Mouse (Mus musculus) B cell, adult 62 days (primary cell): ENCODE measurements around the gene Gm16506. TPM values are rescaled to one million over a fixed set of nuclear protein-coding genes. Genes with fewer than 3 reads are reported as not detected.

Experiments
- total RNA-seq: library from RNA; stranded (reverse); gene quantifications from 4 replicates; pipeline ENCODE4 v1.2.4, GENCODE M21; 2023

Gene Gm16506
- not detected in 4 replicates for total RNA-seq

DNA sequence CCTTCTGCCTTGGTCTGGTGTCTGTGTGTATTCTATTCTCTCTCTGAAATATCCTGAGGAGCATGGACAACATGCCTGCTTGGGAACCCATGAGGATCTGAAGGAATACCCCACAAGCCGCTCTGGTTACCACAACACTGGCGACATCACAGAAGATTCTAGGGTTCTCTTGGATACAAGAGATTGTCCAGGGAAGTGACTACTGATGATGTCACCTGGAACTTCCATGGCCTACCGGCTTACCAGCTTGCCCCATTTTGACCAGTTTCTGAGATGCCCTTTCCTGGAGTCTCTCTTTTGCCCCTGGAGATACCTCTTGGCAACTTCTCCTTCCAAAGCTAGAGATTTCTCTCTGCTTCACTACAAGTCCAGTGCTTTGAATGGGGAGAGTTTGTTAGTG, at the start of gene Gm16506:
Gene Gm16506 (minus strand): TSS at position 101 of the 400 bp plus-strand sequence.

DNA sequence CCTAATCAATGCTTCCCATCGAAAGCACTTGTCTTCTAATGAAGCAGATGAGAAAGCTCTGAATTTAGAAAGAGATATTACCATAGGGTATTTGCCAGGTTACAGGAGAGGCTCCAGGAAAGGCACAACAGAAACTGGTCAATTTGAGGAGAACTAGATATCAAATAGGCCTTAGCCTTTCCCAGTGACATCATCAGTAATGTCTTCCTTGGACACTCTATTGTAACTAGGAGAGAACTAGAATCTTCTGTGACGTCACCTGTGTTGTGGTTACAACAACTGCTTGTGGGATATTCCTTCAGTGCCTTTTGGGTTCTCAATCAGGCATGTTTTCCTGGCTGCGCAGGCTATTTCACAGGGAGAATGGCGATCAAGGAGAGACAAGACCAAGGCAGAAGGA, 20.3 kb upstream of the Gm16506 start, which contains the start of gene Gm6526:
Gene Gm6526 (plus strand): TSS at position 301 of the 400 bp plus-strand sequence.

DNA sequence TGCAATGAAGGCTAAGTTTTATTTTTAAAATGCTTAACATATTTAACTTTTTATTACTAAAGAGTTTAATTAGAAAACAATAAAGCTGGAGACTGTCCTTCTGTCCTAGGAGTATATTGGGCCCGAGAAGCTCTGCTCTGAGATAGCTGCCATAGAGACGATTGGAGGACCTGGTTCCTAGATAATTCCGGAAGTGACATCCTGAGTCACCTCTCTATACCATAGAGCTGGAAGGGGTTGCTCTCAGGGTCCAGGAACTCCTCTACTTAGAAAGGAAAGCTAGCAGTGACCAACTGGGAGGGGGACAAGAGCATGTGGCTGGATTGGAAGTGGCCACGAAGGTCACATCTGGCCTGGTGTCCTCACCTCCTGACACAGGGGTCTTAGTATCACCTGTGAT, 29.7 kb downstream of the Gm16506 start, which contains the start of gene Gm7324:
Gene Gm7324 (plus strand): TSS at position 208 of the 400 bp plus-strand sequence.

DNA sequence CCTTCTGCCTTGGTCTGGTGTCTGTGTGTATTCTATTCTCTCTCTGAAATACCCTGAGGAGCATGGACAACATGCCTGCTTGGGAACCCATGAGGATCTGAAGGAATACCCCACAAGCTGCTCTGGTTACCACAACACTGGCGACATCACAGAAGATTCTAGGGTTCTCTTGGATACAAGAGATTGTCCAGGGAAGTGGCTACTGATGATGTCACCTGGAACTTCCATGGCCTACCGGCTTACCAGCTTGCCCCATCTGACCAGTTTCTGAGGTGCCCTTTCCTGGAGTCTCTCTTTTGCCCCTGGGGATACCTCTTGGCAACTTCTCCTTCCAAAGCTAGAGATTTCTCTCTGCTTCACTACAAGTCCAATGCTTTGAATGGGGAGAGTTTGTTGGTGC, 50.2 kb downstream of the Gm16506 start, which contains the start of gene Gm8165:
Gene Gm8165 (minus strand): TSS at position 101 of the 400 bp plus-strand sequence.

Other genes starting within 250 kb of the Gm16506 start
- gene Gm5799, start 183.9 kb downstream of the Gm16506 start, total RNA-seq, result not detected in 4 replicates
- gene Gm17654, start 148.3 kb downstream of the Gm16506 start, total RNA-seq, result not detected in 4 replicates
- gene Gm10375, start 119.5 kb downstream of the Gm16506 start, total RNA-seq, result not detected in 4 replicates
- not detected in 4 replicates for gene Gm8165, start 50.3 kb downstream of the Gm16506 start, total RNA-seq
- 2.0 to 2.7 TPM (median 2.6 TPM) in 4 replicates for gene Gm7324, start 29.7 kb downstream of the Gm16506 start, total RNA-seq
- gene Gm6526, start 20.4 kb upstream of the Gm16506 start, total RNA-seq, result not detected in 4 replicates
- not detected in 4 replicates for gene Gm8180, start 57.3 kb upstream of the Gm16506 start, total RNA-seq
- gene Ear1, start 148.0 kb upstream of the Gm16506 start, total RNA-seq, result not detected in 4 replicates
- gene Ear10, start 196.1 kb upstream of the Gm16506 start, total RNA-seq, result not detected in 4 replicates
- gene Gm8113, start 197.9 kb upstream of the Gm16506 start, total RNA-seq, result not detected in 4 replicates
- gene Ang5, start 229.6 kb upstream of the Gm16506 start, total RNA-seq, result not detected in 4 replicates